Mouse (Mus musculus) myocyte (in vitro differentiated cells): Measurements from ENCODE around the gene Olfr474.

Source experiments
- CEBPB ChIP-seq: IDR thresholded peaks from 2 replicates; pipeline ENCODE4 v1.6.1; 2011; ENCODE audit warnings: mild to moderate bottlenecking, moderate library complexity; ENCODE audit not compliant: poor library complexity, insufficient read depth, severe bottlenecking
- E2F4 ChIP-seq: IDR thresholded peaks from one replicate; pipeline ENCODE4 v1.6.1; 2011; ENCODE audit warnings: mild to moderate bottlenecking, control low read depth, moderate library complexity; ENCODE audit not compliant: insufficient read depth
- MAX ChIP-seq: IDR thresholded peaks from one replicate; pipeline ENCODE4 v1.6.1; 2011; ENCODE audit warnings: low read depth, mild to moderate bottlenecking, control low read depth
- MYOD1 ChIP-seq, 3 experiments: IDR thresholded peaks; one replicate each; pipeline ENCODE4 v1.6.1; 2011; ENCODE audit warnings: control low read depth in 2 of 3, low read depth in 2 of 3, mild to moderate bottlenecking in 2 of 3, moderate library complexity in 1 of 3; ENCODE audit not compliant: insufficient read length in 2 of 3, control insufficient read depth in 1 of 3
- POLR2A ChIP-seq: IDR thresholded peaks from one replicate; pipeline ENCODE4 v1.6.1; 2011; ENCODE audit warnings: low read depth, mild to moderate bottlenecking, control low read depth, moderate library complexity; ENCODE audit not compliant: insufficient read length
- POLR2AphosphoS2 ChIP-seq: IDR thresholded peaks from one replicate; pipeline ENCODE4 v1.6.1; 2011; ENCODE audit warnings: low read depth, control low read depth; ENCODE audit not compliant: insufficient read length
- REST ChIP-seq: IDR thresholded peaks from one replicate; pipeline ENCODE4 v1.6.1; 2011; ENCODE audit warnings: mild to moderate bottlenecking, control low read depth, moderate library complexity; ENCODE audit not compliant: insufficient read depth, insufficient read length
- SRF ChIP-seq: IDR thresholded peaks from one replicate; pipeline ENCODE4 v1.6.1; 2011; ENCODE audit warnings: low read depth; ENCODE audit not compliant: control insufficient read depth, insufficient read length
- TCF12 ChIP-seq: IDR thresholded peaks from one replicate; pipeline ENCODE4 v1.6.1; 2011; ENCODE audit warnings: mild to moderate bottlenecking, control low read depth; ENCODE audit not compliant: poor library complexity, insufficient read depth, severe bottlenecking

DNA sequence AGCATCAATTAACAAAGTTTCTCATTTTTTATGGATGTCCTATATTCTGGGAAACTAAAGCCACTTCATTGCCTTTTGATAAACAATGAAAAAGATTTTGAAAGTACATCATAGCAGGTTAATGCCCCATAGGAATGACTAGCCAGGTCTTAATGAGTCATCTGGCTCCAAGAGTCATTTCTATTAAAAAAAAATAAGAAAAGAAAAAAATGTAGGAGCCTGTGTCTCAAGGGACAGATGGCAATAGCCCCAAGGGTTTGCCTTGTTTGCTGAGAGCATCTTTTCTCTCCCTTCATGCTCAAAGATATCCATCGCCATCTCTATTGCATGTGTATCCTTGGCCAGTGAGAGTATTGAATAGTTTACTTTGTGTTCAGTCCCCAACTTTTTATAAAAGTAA, 24.3 kb upstream of the Olfr474 start, which contains the start of gene Olfr473:
- TF ChIP-seq POLR2A (no peak), SRF (no peak), POLR2AphosphoS2 (no peak), REST (no peak), TCF12 (no peak), MYOD1 (IDR thresholded peaks at IDR 0.05; ENCODE audit: control insufficient read depth in 1 of 3, insufficient read length in 2 of 3, low read depth in 2 of 3) (no peak), CEBPB (no peak), MAX (no peak), E2F4 (no peak)
